Mouse (Mus musculus) retina, postnatal 1 day (tissue): Measurements from ENCODE around the gene Shf.
"Not testable (repeated sequence)": the region's sequence is repeated elsewhere in the genome, so short reads cannot be mapped to it uniquely, and the experiment has no call there.

ENCODE experiments used
- DNase-seq: peaks from one replicate; pipeline ENCODE4 v3.0.0-alpha.2; 2012

Gene Shf

DNA sequence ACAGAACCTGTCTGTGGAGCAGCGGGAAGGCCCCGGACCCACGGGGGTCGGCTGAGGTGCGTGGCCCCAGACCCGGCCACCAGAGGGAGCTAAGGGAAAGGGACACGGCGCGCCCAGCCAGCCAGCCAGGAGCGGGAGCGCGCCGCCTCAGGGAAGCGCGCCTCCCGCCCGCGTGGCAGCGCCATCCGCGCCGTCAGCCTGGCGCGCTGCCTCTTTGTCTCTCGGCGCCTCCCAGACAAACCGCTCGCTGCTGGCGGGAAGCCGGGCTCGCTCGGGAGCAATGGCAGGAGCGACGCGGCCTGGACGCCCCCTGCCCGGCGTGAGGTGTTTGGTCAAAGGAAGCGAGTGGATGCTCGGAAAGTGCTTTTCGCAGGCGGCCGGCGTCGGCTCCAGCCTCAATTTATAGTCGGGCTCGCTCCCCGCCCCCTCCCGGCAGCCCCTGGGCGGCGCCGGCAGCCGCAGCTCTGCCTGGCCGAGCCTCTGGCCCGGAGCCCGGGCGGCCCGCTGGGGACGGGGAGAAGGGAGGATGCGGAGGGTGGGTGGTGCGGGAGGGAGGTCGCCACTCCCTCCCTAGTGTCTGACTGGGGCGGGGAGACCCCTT, 20.3 kb downstream of the Shf start:
- peak; percentile 94 for DNase-seq

DNA sequence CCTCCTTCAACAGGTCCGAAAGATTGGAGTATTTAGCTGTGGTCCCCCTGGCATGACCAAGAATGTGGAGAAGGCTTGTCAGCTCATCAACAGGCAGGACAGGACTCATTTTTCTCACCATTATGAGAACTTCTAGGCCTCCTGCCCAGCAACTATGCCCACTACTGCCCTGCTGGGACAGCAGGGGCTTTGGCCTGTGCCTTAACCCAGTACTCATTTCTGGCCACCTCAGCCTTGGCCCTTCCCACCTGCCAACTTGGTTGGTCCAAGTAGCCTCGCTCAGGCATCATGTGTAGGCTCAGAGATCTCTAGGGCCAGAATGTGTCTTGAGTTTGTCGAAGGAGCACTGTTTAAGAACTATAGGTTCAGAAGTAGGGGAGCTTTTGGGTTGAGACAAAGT, 21.7 kb downstream of the Shf start:
- DNase-seq, result no peak

DNA sequence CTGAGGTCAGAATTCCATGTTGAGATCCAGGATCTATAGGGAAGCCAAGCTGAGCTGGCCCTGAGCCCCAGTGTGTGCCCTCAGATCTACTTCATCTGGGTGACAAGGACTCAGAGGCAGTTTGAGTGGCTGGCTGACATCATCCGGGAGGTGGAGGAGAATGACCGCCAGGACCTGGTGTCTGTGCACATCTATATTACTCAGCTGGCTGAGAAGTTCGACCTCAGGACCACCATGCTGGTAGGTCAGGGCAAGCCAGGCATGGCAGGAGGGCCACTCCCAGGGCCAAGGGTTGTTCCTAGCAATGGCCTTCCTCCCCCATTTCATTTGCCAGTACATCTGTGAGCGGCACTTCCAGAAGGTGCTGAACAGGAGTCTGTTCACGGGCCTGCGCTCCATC, 22.8 kb downstream of the Shf start:
- DNase-seq, result not testable (repeated sequence)

DNA sequence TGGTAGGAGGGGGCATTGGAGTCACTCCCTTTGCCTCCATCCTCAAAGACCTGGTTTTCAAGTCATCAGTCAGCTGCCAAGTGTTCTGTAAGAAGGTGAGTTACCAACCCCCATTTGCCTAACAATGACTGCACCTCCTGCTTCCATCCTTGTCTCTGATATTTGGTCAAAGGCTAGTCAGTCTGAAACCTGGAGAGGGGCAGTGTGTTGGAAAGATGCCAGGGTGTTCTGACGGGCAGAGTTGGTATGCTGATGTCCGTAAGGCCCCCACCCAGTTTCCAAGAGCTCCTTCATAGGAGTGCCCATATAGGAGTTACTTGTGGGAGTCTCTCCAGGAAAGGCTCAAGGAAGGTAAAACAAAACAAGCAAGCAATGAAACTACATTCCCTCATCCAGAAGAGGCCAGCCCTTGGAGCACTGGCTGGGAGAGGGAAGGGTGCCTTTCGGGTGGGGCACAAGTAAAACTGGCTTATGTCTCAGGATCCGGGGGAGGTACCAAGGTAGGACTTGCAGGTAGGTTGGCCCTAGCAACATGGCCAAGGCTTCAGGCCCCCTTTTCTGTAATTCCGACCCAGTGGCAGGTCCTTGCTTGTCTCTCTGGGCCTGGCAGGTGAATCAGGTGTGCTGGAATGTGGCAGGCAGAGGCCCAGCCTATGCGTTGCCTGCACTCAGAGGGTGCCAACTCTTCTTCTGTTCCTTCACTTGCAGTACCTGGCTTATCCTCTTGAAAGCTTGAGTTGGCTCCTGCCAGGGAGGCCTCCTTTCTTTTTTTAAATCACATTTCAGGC, 23.7 kb downstream of the Shf start:
- DNase-seq, result no peak

DNA sequence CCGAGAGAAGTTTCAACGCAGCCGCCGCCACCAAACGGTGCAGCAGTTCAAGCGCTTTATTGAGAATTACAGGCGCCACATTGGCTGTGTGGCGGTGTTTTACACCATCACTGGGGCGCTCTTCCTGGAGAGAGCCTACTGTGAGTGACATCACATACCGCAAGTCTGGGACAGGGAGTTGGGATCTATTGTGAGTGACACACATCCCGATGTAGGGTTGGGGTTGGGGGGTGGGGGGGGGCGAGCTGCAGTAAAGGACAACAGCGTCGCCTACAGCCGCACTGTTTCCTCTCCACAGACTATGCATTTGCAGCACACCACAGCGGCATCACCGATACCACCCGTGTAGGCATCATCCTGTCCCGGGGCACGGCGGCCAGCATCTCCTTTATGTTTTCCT, 31.7 kb downstream of the Shf start:
- DNase-seq, result peak; percentile 36

DNA sequence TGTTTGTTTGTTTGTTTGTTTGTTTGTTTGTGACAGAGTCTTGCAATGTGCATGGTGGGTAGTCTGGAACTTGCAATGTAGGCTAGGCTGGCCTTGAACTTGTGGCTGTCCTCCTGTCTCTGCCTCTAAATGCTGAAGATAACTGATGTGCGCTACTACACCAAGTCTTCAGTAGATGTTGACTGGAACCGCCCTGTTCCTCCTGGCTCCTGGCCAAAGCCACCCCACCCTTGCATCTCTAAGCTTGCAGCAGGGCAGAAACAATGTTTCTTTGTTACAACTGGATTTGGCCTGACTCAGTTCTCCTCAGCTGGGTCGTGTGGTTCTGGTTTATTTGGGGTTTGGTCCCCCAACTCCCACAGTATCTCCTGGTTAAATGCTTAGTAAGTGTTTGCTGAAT, 34.8 kb downstream of the Shf start:
- DNase-seq, result no peak

DNA sequence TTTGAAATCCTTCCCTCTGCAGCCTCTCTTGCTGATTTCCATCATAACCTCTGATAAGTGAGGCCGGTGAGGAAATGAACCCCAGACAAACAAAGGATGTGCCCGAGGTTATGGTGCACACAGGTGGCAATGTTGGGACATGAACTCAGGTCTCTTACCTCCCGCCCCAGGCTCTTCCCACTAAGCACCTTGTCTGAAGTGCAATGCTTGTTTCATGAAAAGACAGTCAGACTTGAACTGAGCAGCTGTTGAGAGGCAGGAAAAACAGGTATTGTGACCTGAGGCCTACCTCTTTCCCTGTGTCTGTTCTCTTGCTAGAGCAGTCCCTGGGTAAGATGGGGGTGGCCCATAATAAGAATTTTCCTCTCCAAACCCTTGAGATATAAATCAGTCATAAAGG, 36.7 kb downstream of the Shf start:
- DNase-seq, result no peak

DNA sequence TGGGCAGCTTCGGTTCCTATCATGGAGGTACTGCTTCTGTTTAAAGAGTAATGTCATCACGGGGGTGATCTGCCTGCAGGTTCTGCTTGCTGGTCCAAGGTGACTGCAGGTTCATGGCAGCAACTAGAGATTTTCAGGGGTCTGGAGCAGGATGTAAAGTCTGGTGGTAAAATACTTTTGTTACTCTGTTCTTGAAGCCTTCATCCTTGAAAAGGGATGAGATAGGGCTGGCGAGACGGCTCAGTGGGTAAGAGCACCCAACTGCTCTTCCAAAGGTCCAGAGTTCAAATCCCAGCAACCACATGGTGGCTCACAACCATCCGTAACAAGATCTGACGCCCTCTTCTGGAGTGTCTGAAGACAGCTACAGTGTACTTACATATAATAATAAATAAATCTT, 38.6 kb downstream of the Shf start:
- not testable (repeated sequence) for DNase-seq

DNA sequence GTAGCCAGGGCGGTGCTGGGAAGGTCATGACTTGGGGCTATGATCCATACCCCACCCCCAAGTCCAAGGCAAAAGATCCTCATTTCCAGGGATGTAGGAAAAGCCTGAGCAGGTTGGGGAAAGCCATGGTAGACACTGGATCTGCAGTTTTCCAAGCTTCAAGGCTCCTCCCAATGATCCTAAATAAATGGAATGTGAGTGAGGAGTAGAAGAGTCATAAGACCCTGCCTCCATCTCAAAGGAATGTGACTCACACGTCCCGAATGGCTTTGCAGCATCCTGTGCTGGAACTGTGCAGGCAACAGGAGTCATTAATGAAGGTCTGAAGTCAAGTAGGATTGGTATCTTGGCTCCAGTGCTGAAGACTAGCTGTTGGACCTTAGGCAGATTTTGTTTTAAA, 41.0 kb downstream of the Shf start:
- DNase-seq, result no peak

DNA sequence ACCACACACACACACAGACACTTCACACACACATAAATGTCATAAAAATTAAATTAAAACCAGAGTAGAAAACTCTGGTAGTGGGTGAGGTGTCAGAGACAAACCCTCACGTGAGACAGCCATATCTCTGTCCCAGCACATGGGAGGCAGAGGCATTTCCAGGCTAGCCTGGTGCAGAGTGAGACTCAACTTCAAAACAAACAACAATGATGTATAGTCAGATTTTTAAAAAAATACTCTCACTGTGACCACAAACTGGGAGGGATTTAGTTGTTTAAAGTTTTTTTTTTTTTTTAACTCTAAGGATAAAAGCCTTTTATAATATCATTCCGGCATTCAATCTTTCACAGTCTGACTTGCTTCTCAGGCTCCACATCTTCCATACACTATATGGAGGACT, 43.6 kb downstream of the Shf start:
- no peak for DNase-seq

DNA sequence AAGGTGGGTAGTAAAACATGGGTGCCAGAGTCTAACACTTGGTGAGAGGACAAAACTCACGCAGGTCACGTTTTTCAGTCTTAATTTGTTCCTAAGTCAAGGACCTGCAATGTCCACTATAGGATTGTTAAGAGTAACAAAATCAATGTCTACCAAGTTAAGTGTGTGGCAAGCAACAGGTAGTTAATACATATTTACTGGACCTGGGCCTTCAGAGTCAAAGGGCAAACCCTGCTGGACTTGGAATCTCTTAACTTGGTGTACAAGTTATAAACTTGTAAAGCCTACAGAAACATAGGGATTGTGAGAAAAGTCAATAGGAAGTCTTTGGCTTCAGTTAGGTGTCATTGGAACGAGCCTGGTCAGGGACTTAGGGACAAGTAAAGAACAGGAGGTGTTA, 44.4 kb downstream of the Shf start:
- no peak for DNase-seq

DNA sequence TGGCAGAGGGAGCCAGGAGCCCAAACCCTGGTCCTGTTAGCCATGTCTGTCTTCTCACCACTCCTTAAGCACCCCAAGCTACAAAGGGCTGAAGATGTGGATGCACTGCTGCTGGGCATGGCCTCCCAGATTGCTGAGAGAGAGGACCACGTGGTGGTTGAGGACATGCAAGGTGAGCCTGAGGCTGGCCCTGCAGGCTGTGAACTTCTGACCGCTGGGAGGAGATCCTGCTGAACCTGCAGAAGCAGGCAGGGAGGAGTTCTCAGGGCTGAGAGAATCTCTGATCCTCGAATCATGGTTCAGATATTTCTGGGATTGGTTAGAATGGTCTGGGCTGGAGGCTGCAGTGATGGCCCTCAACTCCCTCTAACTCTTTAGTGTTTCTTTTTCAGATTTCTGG, 45.0 kb downstream of the Shf start:
- DNase-seq, result no peak

DNA sequence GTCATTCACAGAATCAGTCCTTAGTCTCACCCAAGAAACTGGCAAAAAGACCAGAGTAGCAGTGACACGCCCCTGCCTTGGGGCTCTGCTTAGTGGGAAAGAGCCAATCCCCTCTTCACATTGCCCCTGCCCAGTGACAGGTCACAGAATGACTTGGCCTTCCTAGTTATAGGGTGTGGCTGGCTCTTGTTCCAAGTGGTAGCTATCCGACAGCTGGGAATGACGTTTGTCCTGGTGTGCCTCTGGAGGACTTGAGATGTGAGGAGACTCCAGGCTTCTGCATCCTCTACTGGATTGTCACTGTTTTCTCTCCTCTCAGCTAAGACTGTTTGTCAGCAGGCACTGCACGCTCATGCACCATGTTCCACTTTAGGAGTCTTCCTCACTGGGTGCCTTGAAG, 51.6 kb downstream of the Shf start:
- DNase-seq, result no peak

DNA sequence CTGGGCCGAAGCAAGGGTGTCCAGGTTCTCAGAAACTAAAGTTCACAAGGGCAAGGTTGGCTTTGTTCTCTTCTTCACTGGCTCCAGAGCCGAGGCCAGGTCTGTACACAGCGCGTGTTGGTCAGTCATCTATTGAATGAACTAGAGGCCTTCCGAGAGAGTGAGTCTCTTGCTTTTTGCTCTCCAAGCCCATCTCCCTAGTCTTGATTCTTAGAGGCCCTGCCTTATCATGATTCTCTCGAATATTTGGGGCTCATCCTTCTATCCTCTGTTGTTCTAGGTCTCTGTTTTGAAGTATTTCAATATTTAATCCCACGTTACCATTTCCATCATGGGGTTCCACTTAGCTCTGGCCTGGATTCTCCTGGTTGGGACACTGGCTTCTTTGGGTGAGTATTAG, 53.6 kb downstream of the Shf start, which contains the start of gene Duox1:
Gene Duox1, plus strand, starts transcription at position 301 of the 400 bp plus-strand sequence.
- DNase-seq, result no peak

DNA sequence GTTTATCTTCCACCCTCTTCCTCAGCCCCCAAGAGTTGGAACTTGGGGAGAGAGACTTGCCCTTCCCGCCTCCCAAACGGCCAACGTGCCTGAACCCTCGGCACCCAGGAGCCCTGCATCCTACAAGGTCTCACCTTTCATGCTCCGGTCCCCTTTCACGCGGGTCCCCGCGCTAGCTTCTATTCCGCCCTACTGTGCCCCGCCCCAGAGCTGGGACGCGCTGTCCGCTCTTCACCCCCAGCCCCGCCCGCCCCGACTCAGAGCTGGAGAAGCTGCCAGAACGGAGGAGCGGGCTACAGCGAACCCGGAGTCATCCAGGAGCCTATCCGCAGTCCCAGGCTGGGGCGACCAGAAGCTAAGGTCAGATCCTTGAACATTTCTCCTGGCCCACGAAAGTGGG, 55.4 kb downstream of the Shf start, which contains the start of gene Duoxa1:
Gene Duoxa1, minus strand, starts transcription at position 195 of the 400 bp plus-strand sequence.
- DNase-seq, result peak; percentile 29

DNA sequence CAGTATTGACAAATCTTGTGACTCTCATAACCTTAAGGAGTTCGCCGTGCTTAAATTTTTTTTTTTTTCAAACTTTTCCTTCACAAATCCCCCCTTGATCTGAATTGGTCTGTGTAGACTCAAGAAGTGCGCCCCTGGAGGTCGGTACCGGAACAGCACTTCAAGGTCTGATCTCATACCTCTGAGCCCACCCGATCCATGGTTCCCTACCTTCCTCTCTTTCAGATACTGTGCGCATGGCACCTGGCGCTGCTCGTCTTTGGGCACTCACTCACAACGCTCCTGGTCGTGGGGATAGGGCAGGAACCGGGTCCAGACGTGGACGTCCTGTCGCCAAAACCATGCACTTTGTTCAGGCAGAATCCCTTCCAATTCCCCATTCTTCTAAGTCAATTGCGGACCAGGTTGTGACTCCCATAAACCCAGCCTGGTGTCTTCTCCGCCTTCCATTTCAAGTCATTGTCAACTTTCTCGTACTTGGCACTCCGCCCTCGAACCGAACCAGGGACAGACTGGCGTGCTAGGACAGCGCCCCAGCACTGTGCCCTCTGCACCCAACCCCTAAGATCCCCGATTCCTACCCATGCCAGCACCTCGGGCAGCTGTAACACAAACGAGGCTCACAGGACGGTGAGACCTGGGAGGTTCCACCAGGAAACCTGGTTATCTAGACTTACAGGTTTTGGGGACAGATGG, 56.1 kb downstream of the Shf start:
- DNase-seq, result peak; percentile 79

DNA sequence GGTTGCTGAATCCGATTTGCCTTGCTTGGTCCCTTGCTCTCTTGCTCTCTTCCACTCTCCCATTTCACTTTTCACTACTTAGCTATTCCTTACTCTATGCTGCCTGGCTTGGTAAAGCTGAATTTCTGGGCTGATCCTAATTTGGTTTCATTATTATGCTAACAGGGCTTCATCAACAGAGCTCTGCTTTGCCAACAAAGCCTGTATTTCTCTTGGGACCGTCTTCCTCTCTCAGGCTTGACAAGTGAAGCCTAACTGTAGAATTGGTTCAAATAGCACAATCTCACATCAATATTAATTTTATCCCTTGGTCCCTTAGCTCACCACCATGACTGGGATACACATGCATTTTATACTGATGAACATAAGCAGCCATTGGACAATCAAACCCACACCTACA, 57.4 kb downstream of the Shf start:
- no peak for DNase-seq

DNA sequence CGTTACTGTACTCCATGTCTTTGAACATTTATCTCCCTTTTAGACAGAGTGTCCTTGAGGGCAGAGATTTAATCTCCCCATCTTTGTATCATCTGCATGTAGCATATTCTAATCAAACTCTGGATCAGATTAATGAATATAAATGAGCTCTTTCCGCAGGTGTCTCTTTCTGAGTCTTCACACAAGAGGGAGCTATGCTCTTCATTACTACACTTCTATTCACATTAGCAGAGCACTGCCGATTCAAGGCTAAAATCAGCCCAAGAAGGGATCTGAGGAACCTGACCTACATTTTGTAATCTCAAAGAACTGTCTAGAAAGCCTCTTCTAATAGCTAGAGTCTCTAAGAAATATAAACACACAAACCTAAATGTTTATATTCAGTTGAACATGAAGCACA, 59.3 kb downstream of the Shf start:
- DNase-seq, result no peak

DNA sequence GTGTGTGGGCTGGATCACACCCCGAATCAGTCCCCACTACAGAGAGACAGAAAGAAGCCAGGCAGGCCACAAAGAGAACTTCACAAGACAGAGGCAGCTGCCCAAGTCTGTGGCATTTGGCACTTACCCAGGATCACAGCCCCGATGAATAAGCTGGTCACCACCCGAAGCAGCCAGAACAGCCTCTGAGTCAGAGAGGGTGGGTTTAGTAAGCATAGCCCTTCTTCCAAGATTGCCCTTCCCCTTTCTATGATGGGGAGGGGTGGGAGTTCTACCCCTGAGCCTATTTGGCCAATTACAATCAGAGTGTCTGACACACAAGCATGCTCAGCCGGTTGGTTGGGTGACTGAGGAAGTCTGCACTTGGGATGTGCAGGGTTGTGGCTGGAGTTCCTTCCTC, 62.8 kb downstream of the Shf start:
- DNase-seq, result peak; percentile 28

DNA sequence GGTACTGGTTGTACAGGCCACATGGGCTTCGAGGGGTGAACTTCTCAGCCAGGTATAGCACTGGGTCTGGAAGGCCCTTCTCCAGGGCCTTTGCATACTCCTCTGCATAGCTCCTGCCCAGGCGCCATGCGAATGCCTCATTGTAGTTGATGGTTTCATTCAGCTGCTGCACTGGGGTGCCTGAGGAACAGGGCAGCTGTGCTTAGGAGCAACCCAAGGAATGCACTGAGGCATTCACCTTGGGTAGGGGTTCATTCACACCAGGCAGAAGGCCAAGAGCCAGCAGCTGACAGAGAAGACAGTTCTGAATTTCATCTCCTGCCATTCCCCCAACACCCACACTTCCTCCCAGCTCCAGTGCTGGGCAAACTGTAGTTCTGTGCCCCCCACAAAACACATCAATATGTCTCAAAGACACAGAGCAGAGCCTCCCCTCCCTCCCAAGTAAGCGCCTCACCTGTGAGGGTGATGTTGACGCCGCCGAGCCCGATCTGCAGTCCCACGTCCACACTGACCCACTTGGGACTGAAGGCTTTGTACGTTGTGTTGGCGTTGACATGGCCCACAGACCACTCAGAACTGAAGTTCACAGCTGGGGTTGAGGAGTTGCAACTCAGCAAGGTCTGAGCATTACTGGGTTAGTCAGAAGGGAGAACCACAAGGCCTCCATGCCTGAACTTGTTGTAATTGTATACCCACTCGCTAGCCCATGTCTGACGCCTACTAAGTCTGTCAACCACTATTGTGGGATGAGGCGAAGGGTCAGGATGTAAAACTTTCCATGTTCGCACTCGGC, 63.7 kb downstream of the Shf start:
- no peak for DNase-seq

DNA sequence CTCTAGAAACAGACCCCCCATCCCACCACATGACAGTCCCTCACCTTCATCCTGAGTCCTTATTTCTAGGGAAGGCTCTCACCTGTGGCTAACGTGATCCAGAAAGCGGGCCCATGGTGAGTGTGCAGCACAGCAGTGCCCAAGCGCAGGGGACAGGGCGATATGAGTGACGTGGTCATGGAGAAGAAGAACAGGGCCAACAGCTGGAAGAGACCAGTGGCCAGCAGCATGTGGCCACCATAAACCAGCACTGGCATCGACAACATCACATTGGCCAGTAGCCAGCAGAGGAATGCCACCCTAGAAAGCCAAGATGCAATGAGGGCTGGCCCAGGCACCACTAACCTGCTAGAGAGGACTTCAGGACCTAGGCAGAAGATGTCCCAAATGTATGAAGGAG, 64.4 kb downstream of the Shf start:
- no peak for DNase-seq

DNA sequence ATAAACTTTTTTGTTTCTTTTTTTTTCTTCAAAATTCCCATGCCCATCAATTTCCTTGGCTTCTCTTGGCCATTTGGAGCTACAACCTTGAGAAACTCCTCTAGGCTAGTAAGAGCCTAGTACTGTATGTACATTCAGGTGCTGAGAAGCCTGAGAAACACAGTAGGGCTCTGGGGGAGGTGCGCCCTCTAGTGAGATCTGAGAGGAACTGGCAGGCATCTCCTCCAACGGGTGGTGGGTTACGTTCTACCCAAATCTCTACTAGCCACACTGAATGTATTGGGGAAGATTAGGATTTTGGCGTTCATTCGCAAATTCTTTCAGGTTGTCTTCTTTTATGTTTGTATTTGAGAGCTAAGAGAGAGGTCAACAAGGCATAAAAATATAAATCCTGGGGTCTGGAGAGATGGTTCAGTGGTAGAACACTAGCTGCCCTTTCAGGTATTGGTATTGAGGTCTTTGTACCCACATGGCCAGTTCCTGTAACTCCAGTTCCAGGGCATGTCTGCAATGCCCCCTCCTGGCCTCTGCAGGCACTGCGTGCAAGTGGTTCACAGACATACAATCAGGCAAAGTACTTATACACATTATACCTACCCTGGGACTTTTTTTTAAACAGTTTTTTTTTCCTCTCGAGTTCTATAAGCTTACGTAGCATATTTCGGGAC, 66.3 kb downstream of the Shf start:
- DNase-seq, result peak; percentile 84
